Mouse (Mus musculus) heart, adult 2 months (tissue): ENCODE measurements at regions not wholly inside any gene's neighbourhood (a gene's known extent, or its start where the extent isn't known, plus 50 kb on each side); places are given as distances from the start of the nearest gene placed in this dataset.

ENCODE experiments used
- CTCF ChIP-seq: fragments of 200-600 bp; IDR thresholded peaks from 2 replicates; pipeline ENCODE4 v1.8.1; 2022; ENCODE audit warnings: antibody characterized with exemption, mild to moderate bottlenecking, moderate library complexity
- EP300 ChIP-seq: fragments of 200-500 bp; IDR thresholded peaks from 2 replicates; pipeline ENCODE4 v1.6.1; 2011; ENCODE audit warnings: low read depth, low read length, control low read depth; ENCODE audit not compliant: insufficient read depth
- POLR2A ChIP-seq: fragments of 200-500 bp; IDR thresholded peaks from 2 replicates; pipeline ENCODE4 v1.6.1; 2011; ENCODE audit warnings: mild to moderate bottlenecking, low read depth, low read length, control low read depth; ENCODE audit not compliant: insufficient read depth

GRCm38 (mm10) chr9:41328959-41329358 is 167.5 kb upstream of the Ubash3b start:
- TF ChIP-seq EP300 (no peak), CTCF (no peak), POLR2A (no peak)
